Mouse (Mus musculus) embryonic facial prominence, embryonic 12.5 days (tissue): ENCODE measurements around the gene Cyp2d11. TPM values are rescaled to one million over a fixed set of nuclear protein-coding genes. Genes with fewer than 3 reads are reported as not detected.
"Not testable (repeated sequence)": the region's sequence is repeated elsewhere in the genome, so short reads cannot be mapped to it uniquely, and the experiment has no call there.

ENCODE experiments used
- ATAC-seq: fragments of 200-750 bp; cut with Nextera tagmentation; 2 replicates; pipeline ENCODE4 v1.8.0; 2017; ENCODE audit not compliant: insufficient number of reproducible peaks, insufficient read depth, low FRiP score, low TSS enrichment
- H3K27ac ChIP-seq: fragments of 300-500 bp; sonication (generic); 2 replicates; pipeline ENCODE4 v1.5.1; 2016; ENCODE audit warnings: mild to moderate bottlenecking
- H3K27me3 ChIP-seq: fragments of 300-500 bp; sonication (generic); 2 replicates; pipeline ENCODE4 v1.6.1; 2016; ENCODE audit warnings: mild to moderate bottlenecking, moderate library complexity
- H3K36me3 ChIP-seq: fragments of 300-500 bp; sonication (generic); 2 replicates; pipeline ENCODE4 v1.6.1; 2016; ENCODE audit warnings: mild to moderate bottlenecking
- H3K4me1 ChIP-seq: fragments of 300-500 bp; sonication (generic); 2 replicates; pipeline ENCODE4 v1.6.1; 2016
- H3K4me2 ChIP-seq: fragments of 300-500 bp; sonication (generic); replicated peaks from 2 replicates; pipeline ENCODE4 v1.6.1; 2016; ENCODE audit warnings: mild to moderate bottlenecking, moderate library complexity
- H3K4me3 ChIP-seq: fragments of 300-500 bp; sonication (generic); 2 replicates; pipeline ENCODE4 v1.5.1; 2016; ENCODE audit warnings: mild to moderate bottlenecking
- H3K9ac ChIP-seq: fragments of 300-500 bp; sonication (generic); 2 replicates; pipeline ENCODE4 v1.6.1; 2016; ENCODE audit warnings: mild to moderate bottlenecking, moderate library complexity
- H3K9me3 ChIP-seq: fragments of 300-500 bp; sonication (generic); 2 replicates; pipeline ENCODE4 v1.6.1; 2016; ENCODE audit warnings: mild to moderate bottlenecking, moderate library complexity
- WGBS: fragments of 180-500 bp; shearing (Covaris S2); methylation state at CpG from one replicate; pipeline ENCODE4 v1.1.7; 2016; 5-methylcytosine and 5-hydroxymethylcytosine counted together
- polyA plus RNA-seq: library from polyadenylated mRNA; unstranded; fragments of >200 nt; fragmentation: Nextera tagmentation; extraction: Ambion mirVana; gene quantifications from 2 replicates; pipeline ENCODE4 v1.2.1, GENCODE M21; 2016

Cyp2d11 gene
- polyA plus RNA-seq, 1 experiment from 2014 or later = not detected

DNA sequence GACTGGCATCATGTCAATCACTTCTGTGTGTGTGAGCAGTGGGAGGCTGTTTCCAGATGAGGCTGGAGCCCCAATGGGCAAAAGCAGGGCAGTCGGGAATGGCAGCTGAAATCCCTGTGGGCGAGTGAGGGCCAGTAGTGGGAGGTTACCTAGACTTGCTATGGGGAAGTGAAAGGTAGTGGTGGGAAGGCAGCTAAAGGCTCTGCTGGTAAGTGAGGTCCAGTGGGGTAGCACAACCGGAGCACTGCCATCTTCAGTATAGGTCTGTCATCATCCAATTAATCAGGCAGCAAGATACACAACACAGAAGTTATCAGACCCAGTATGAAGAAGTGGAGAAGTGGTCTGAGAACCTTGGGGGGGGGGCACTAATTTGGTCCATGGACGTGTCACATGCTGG, 13.7 kb upstream of the Cyp2d11 start:
- Histone ChIP-seq H3K36me3 (no peaks in the 10 kb centered on the region), H3K27ac (no peak overlapping the region), H3K9me3 (no peaks in the 10 kb centered on the region), H3K4me2 (no peak overlapping the region), H3K4me3 (no peak overlapping the region), H3K4me1 (no peaks in the 10 kb centered on the region), H3K9ac (no peak overlapping the region), H3K27me3 (no peaks in the 10 kb centered on the region)
- 80% methylated on average over 4 of the region's 4 CpGs for WGBS
- ATAC-seq = no peak

DNA sequence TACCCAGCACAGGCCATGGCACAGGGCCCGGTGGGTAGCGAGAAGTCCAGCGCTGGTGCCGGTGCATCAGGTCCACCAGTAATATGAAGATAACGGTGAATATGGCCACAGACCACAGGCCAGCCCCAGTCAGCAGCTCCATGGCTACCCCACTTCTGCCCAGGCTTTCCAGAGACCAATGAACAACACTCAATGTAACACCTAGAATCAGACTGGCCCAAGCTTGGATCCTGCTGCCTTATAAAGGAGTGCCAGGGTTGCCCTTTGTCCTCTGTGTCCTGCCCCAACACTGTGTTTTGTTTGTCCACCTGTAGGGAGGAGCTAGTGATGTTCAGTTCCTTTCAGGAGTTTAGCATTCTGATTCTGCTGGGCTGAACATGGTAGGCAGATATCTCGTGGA, 13.2 kb upstream of the Cyp2d11 start, which contains the start of gene Cyp2d10:
TSS of gene Cyp2d10 (minus strand) at position 215 of the 400 bp plus-strand sequence.
- WGBS = 93% methylated on average over 6 of the region's 6 CpGs
- H3K4me2 ChIP-seq = no peak within 1 kb of the TSS
- H3K36me3 ChIP-seq = no peaks in the 10 kb centered on the region
- no peaks in the 10 kb centered on the region for H3K4me1 ChIP-seq
- H3K9ac ChIP-seq = no peak within 1 kb of the TSS
- no peaks in the 10 kb centered on the region for H3K27me3 ChIP-seq
- no peak within 1 kb of the TSS for H3K4me3 ChIP-seq
- H3K27ac ChIP-seq = no peak within 1 kb of the TSS
- ATAC-seq = no peak
- H3K9me3 ChIP-seq = no peaks in the 10 kb centered on the region

DNA sequence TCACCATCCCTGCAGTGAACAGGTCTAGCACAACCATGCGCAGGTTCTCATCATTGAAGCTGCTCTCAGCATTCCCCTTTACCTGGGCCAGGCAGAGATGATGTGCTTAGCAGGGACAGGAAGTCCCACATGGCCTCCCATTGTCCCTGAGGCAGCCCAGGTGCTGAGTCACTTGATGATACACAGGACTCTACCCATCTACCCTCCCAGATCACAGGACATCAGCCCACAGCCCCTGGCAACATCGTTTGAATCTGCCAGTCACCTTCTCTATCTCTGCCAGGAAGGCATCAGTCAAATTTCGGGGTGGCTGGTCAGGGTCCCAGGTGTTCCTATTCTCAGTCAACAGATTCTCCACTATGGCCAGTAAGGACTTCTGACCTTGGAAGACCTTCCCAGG, 10.3 kb upstream of the Cyp2d11 start:
- no peak for ATAC-seq
- H3K4me2 ChIP-seq = no peak overlapping the region
- H3K27me3 ChIP-seq = no peaks in the 10 kb centered on the region
- H3K27ac ChIP-seq = no peak overlapping the region
- H3K9me3 ChIP-seq = no peaks in the 10 kb centered on the region
- no peak overlapping the region for H3K4me3 ChIP-seq
- WGBS = 81% methylated on average over 3 of the region's 3 CpGs
- H3K9ac ChIP-seq = no peak overlapping the region
- H3K4me1 ChIP-seq = no peaks in the 10 kb centered on the region
- H3K36me3 ChIP-seq = no peaks in the 10 kb centered on the region

DNA sequence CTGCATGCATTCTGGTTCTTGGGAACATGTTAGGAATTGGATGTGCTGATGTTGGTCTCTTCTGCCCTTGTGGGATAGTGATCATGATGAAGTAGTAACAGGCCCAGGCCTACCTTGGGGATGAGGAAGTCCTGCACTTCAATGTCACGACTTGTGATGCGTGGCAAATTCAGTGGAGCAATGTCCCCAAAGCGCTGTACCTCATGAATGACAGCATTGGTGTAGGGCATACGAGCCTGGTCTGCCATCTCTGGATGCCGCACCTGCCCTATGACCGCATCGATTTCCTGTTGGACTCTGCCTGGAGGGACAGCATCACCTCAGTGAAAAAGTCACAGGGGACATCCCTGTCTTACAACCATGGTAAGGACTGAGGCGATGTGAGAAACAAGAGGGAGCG, 9.8 kb upstream of the Cyp2d11 start:
- no peak overlapping the region for H3K9ac ChIP-seq
- no peak overlapping the region for H3K4me3 ChIP-seq
- ATAC-seq = no peak
- no peaks in the 10 kb centered on the region for H3K4me1 ChIP-seq
- H3K4me2 ChIP-seq = no peak overlapping the region
- H3K36me3 ChIP-seq = no peaks in the 10 kb centered on the region
- no peaks in the 10 kb centered on the region for H3K27me3 ChIP-seq
- WGBS = 91% methylated on average over 9 of the region's 9 CpGs
- H3K27ac ChIP-seq = no peak overlapping the region
- H3K9me3 ChIP-seq = no peaks in the 10 kb centered on the region

DNA sequence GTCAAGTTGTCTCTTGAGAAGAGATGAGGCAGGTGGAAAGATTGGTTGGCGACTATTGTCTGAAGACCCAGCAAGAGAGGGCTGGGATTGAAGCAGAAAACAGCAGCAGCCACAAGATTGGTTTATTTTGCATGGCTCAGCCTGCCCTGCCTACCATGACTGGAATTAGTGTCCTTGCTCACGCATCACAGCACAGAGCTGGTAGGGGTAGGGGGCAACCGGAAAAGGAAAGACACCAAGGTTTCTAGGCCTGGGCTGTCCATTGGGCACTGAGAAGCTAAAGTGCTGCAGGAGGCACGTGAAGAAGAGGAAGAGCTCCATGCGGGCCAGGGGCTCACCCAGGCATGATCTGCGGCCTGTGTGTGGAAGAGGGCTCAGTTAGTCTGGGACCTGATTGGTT, 8.9 kb upstream of the Cyp2d11 start:
- Histone ChIP-seq H3K27ac (no peak overlapping the region), H3K27me3 (no peaks in the 10 kb centered on the region), H3K36me3 (no peaks in the 10 kb centered on the region), H3K4me1 (no peaks in the 10 kb centered on the region), H3K4me2 (no peak overlapping the region), H3K4me3 (no peak overlapping the region), H3K9me3 (no peaks in the 10 kb centered on the region), H3K9ac (no peak overlapping the region)
- no peak for ATAC-seq
- 86% methylated on average over 6 of the region's 6 CpGs for WGBS

DNA sequence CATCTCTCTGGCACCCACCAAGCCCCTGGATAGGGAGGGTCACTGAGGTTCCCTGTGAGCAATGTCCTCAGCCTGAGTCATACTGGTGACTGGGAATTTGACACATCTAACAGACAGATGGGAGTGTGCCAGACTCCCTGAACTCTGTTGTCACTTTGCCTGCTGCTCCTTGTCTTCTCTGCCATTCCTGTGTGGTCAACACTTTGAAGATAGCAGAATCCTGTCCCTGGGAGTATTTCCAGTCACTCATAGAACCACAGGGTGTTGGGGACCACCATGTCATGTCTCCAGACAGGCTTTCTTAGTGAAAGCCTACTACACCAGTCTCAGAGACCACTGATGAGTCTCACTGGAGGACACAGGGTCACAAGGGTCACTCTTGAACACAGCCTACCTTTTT, 8.3 kb upstream of the Cyp2d11 start:
- H3K27ac ChIP-seq = no peak overlapping the region
- H3K27me3 ChIP-seq = no peaks in the 10 kb centered on the region
- no peaks in the 10 kb centered on the region for H3K9me3 ChIP-seq
- no peak for ATAC-seq
- no peak overlapping the region for H3K4me3 ChIP-seq
- no peak overlapping the region for H3K9ac ChIP-seq
- no peak overlapping the region for H3K4me2 ChIP-seq
- no peaks in the 10 kb centered on the region for H3K36me3 ChIP-seq
- no peaks in the 10 kb centered on the region for H3K4me1 ChIP-seq

DNA sequence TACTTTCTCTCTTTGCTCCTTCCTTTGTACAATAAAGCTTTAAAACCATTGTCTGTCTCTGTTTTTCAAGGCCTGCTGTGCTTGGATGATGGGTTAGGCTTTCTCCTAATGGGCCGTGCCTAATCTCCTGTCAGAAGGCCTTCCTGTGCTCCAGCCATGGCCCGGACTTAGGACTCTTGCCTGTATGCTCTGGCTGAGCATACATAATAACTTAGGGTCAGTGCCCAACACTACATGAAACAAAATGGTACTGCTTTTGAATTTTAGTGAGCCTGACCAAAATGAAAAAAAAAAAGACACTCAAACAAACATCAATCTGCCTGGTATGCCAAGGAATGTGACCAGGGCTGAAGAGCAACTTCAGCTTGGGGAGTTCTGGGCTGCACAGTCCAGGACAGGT, 7.7 kb upstream of the Cyp2d11 start:
- no peak for ATAC-seq
- Histone ChIP-seq H3K27ac (no peak overlapping the region), H3K9ac (no peak overlapping the region), H3K4me2 (no peak overlapping the region), H3K4me3 (no peak overlapping the region), H3K4me1 (no peaks in the 10 kb centered on the region), H3K36me3 (no peaks in the 10 kb centered on the region), H3K9me3 (no peaks in the 10 kb centered on the region), H3K27me3 (no peaks in the 10 kb centered on the region)
- WGBS = 45% methylated on average over 2 of the region's 2 CpGs

DNA sequence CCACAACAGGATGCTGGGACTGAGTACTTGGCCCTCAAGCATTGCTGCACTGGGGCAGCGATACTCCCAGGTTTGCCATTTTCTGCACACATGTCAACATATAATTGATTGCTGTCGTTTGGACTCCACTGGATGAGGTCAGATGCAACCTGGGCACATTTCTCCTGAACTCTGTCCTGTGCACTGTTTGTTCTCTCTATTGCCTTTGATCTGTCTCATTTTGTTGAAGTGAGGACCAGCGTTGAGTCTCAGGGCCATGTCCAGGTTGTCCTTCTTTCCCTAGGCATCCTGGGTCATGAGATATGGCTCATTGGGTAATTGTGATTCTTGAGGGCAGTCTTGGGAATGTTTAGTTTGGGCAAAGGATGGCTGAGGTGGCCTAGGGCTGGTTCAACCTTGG, 2.1 kb upstream of the Cyp2d11 start:
- not testable (repeated sequence) for H3K27ac ChIP-seq, H3K9ac ChIP-seq, H3K4me2 ChIP-seq, ATAC-seq, H3K27me3 ChIP-seq, H3K36me3 ChIP-seq, H3K9me3 ChIP-seq, H3K4me1 ChIP-seq, H3K4me3 ChIP-seq
- WGBS = 78% methylated on average over 3 of the region's 3 CpGs

DNA sequence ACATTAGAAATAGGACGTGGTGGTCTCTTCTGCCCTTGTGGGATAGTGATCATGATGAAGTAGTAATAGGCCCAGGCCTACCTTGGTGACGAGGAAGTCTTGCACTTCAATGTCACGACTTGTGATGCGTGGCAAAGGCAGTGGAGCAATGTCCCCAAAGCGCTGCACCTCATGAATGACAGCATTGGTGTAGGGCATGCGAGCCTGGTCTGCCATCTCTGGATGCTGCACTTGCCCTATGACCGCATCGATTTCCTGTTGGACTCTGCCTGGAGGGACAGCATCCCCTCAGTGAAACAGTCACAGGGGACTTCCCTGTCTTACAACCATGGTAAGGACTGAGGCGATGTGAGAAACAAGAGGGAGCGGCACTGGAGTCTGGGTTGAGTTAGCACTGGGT, 3.9 kb downstream of the Cyp2d11 start:
- ATAC-seq, H3K27ac ChIP-seq, H3K27me3 ChIP-seq, H3K9me3 ChIP-seq, H3K9ac ChIP-seq, H3K4me1 ChIP-seq, H3K4me2 ChIP-seq, H3K4me3 ChIP-seq, H3K36me3 ChIP-seq: not testable (repeated sequence)
- WGBS = 88% methylated on average over 10 of the region's 10 CpGs

DNA sequence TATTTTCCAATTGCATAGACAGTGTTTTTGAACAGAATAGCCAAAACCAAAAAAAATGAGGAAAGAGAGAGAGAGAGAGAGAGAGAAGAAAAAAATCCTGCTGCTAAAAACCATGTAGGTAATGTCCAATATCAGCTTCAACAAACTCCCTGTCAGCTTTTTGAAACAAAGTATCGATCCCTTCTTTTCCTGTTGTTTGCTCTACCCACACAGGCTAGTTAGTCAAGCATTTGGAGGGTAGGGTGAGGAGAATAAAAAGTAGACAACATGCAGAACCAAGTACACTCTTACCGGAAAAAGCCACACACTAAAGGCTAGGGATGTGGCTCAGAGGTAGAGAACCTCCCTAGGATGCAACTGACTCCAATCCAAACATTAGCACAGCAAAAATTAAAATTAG, 8.1 kb downstream of the Cyp2d11 start:
- WGBS = 93% methylated on average over 2 of the region's 2 CpGs
- H3K4me1 ChIP-seq = peaks cover 3% of the 10 kb centered on the region; the same call in 1 of the 2 replicates
- no peak overlapping the region for H3K4me3 ChIP-seq
- no peak overlapping the region for H3K9ac ChIP-seq
- no peak for ATAC-seq
- H3K27me3 ChIP-seq = no peaks in the 10 kb centered on the region
- H3K36me3 ChIP-seq = no peaks in the 10 kb centered on the region
- H3K4me2 ChIP-seq = no peak overlapping the region
- no peak overlapping the region for H3K27ac ChIP-seq
- H3K9me3 ChIP-seq = no peaks in the 10 kb centered on the region

DNA sequence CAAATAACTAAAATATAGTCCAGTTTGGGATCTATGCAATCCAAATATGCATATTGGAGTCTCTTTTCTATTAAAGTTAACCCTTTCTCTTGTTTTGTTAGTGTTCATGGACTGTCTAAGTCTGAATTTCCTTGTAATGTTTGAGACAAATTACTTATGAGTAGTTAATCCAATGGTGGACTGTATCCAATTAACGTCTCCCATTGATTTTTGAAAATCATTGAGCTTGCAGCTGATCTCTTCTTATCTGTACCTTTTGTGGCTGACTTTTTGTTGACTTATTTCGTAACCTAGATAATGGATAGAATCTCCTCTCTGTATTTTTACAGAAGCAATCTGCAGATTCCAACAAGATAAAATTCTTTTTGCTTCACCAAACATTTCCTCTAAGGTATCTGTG, 11.4 kb downstream of the Cyp2d11 start:
- Histone ChIP-seq H3K9ac (no peak overlapping the region), H3K4me2 (no peak overlapping the region), H3K27ac (no peak overlapping the region), H3K27me3 (no peaks in the 10 kb centered on the region), H3K4me3 (no peak overlapping the region), H3K9me3 (no peaks in the 10 kb centered on the region), H3K4me1 (peaks cover 15% of the 10 kb centered on the region), H3K36me3 (no peaks in the 10 kb centered on the region)
- WGBS = 89% methylated on average over 2 of the region's 2 CpGs
- ATAC-seq = no peak

DNA sequence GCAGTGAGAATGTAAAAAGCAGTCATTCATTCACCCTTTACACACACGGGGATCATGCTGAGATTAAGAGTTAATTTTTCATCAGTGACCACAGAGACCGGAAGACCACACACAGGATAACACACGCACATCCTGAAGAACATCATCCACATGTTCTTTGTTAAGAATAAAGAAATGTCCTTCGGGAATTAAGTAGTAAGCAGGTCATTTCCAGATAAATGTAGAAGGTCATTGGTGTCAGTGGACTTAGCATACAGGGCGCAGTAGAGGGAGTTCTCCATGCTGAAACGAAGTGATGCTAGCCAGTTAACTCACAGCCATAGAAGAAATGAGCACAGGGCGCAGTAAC, 13.1 kb downstream of the Cyp2d11 start:
- no peaks in the 10 kb centered on the region for H3K27me3 ChIP-seq
- H3K27ac ChIP-seq = no peak overlapping the region
- H3K36me3 ChIP-seq = no peaks in the 10 kb centered on the region
- 33% methylated on average over 7 of the region's 7 CpGs for WGBS
- peak overlapping the region; percentile 45 for H3K4me3 ChIP-seq
- peaks cover 15% of the 10 kb centered on the region for H3K4me1 ChIP-seq
- peak overlapping the region; percentile 56; the same call in 1 of the 2 replicates for H3K9ac ChIP-seq
- H3K9me3 ChIP-seq = no peaks in the 10 kb centered on the region
- ATAC-seq = no peak
- peak overlapping the region; percentile 70 for H3K4me2 ChIP-seq
